Mouse (Mus musculus) midbrain, embryonic 12.5 days (tissue): ENCODE measurements around the gene Fgf14. TPM values are rescaled to one million over a fixed set of nuclear protein-coding genes. Genes with fewer than 3 reads are reported as not detected.
"Not testable (repeated sequence)": the region's sequence is repeated elsewhere in the genome, so short reads cannot be mapped to it uniquely, and the experiment has no call there.

Experiments used
- ATAC-seq: fragments of 200-750 bp; cut with Nextera tagmentation; 2 replicates; pipeline ENCODE4 v1.8.0; 2017; ENCODE audit warnings: low read depth, moderate TSS enrichment, moderate library complexity; ENCODE audit not compliant: low FRiP score
- H3K27ac ChIP-seq: fragments of 300-500 bp; sonication (generic); replicated peaks from 2 replicates; pipeline ENCODE4 v1.5.1; 2016; ENCODE audit warnings: mild to moderate bottlenecking
- H3K27me3 ChIP-seq: fragments of 300-500 bp; sonication (generic); 2 replicates; pipeline ENCODE4 v1.6.1; 2016; ENCODE audit warnings: mild to moderate bottlenecking
- H3K36me3 ChIP-seq: fragments of 300-500 bp; sonication (generic); 2 replicates; pipeline ENCODE4 v1.6.1; 2016
- H3K4me1 ChIP-seq: fragments of 300-500 bp; sonication (generic); 2 replicates; pipeline ENCODE4 v1.6.1; 2016
- H3K4me2 ChIP-seq: fragments of 300-500 bp; sonication (generic); replicated peaks from 2 replicates; pipeline ENCODE4 v1.6.1; 2016; ENCODE audit warnings: mild to moderate bottlenecking, moderate library complexity
- H3K4me3 ChIP-seq: fragments of 300-500 bp; sonication (generic); 2 replicates; pipeline ENCODE4 v1.5.1; 2016; ENCODE audit warnings: mild to moderate bottlenecking
- H3K9ac ChIP-seq: fragments of 300-500 bp; sonication (generic); replicated peaks from 2 replicates; pipeline ENCODE4 v1.6.1; 2016; ENCODE audit warnings: mild to moderate bottlenecking, moderate library complexity
- H3K9me3 ChIP-seq: fragments of 300-500 bp; sonication (generic); 2 replicates; pipeline ENCODE4 v1.6.1; 2016; ENCODE audit warnings: mild to moderate bottlenecking
- WGBS: fragments of 180-500 bp; shearing (Covaris S2); methylation state at CpG from one replicate; pipeline ENCODE4 v1.1.7; 2016; 5-methylcytosine and 5-hydroxymethylcytosine counted together
- polyA plus RNA-seq: library from polyadenylated mRNA; unstranded; fragments of >200 nt; fragmentation: Nextera tagmentation; extraction: Ambion mirVana; gene quantifications from 2 replicates; pipeline ENCODE4 v1.2.1, GENCODE M21; 2016

Fgf14 gene
- polyA plus RNA-seq, 1 experiment from 2014 or later, result 11.3 TPM

DNA sequence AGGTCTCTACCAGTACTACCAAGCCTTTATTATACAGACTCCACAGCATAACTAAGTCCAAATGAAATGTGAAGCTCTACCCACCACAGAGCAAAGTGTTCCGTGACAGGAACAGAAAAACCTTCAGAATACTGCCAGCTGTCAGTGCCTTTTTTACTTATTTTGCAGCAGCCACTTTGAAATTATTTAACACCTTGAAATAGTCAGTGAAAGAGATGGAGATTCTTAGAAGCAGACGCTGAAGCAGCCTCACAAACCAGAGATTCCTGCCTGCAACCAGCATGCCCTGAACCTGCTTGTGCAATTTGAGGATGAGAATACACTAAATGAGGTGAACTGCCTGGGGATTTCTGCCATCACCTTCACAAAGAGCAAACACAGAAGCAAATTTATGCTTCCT is 206.0 kb downstream of the Fgf14 start:
- Histone ChIP-seq H3K9me3 (no peaks in the 10 kb centered on the region), H3K36me3 (no peaks in the 10 kb centered on the region), H3K9ac (no peak overlapping the region), H3K4me1 (no peaks in the 10 kb centered on the region), H3K4me3 (no peak overlapping the region), H3K4me2 (no peak overlapping the region), H3K27me3 (no peaks in the 10 kb centered on the region), H3K27ac (no peak overlapping the region)
- ATAC-seq, result no peak
- WGBS, result 83% methylated on average over 2 of the region's 2 CpGs

- H3K4me3 ChIP-seq, result no peak overlapping the region
- 93% methylated on average over 1 of the region's 1 CpGs for WGBS
- no peaks in the 10 kb centered on the region for H3K36me3 ChIP-seq
- no peak overlapping the region for H3K4me2 ChIP-seq
- no peak overlapping the region for H3K9ac ChIP-seq
- no peak overlapping the region for H3K27ac ChIP-seq
- no peaks in the 10 kb centered on the region for H3K9me3 ChIP-seq
- no peaks in the 10 kb centered on the region for H3K4me1 ChIP-seq
- no peaks in the 10 kb centered on the region for H3K27me3 ChIP-seq
- ATAC-seq, result no peak
Measured at GRCm38 (mm10) chr14:124455120-124455519, 221.8 kb downstream of the Fgf14 start.

DNA sequence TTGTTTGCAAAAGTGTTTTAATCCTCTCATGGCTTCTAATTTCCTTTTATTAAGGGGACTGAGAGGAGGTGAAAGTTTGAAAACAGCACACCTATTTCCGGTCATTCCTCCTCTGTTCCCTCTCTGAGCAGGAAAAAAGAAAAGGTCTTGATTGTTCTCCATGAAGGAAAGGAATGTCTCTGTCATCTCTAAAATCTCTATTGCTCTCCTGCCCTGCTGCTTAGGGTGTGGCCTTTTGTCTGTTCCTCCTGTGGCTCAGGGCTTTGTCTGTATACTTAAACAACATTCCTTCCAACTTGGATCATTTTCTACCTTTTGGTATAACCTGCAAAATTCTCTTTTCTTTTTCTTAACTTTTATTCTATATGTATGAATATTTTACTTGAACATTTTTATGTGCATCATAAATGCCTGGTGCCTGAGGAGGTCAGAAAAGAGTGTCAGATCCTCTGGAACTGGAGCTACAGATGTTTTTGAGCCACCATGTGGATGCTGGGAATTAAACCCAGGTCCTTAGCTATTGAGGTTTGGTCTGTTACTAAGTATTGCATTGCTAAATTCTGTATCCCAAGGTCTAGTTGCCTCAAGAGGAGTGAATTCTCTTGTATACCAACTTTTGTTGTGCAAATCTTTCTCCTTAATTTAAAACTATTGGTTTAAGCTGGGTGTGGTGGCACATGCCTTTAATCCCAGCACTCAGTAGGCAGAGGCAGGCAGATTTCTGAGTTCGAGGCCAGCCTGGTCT is 230.7 kb downstream of the Fgf14 start:
- Histone ChIP-seq H3K4me1 (no peaks in the 10 kb centered on the region), H3K27me3 (no peaks in the 10 kb centered on the region), H3K36me3 (no peaks in the 10 kb centered on the region), H3K4me3 (no peak overlapping the region), H3K27ac (no peak overlapping the region), H3K9me3 (no peaks in the 10 kb centered on the region), H3K4me2 (no peak overlapping the region), H3K9ac (no peak overlapping the region)
- no peak for ATAC-seq
- WGBS, result 74% methylated on average over 2 of the region's 2 CpGs

DNA sequence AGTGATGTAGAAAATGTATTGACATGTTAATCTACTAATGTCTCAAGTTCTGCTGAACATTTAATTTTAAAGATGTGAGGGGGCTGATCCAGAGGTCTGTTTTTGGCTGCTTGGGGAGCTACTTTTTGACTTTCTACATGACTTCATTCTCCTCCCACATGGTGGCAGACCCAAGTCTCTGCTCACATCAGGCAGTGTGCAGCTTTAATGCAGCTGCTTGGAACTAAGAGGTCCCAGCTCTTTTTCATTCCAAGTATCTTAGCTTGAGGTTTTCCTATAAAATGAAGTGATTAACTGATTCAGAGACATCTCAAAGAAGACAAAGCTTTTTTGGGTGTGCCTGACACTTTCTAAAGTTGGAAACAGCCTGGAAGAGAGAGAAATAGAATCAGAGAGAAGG is 232.1 kb downstream of the Fgf14 start:
- ATAC-seq, result no peak

DNA sequence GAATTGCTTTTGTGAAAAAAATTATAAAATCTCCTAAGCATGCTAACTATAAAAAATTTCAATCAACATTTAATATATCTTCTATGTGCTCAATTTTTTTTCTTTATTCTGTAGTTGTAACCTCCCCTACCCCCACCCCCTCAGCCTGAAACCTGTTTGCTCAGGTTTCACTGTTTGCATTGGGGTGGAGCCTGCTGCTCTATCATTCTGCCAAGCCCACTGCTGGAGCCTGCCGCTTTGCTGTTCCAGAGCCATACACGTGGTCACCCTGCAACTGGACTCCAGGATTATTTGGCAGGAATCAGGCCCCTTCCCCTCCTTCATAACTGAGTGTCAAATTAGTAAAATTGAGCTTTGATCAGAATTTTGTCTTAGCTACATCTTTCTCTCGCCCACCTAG is 237.6 kb downstream of the Fgf14 start:
- H3K9ac ChIP-seq, H3K36me3 ChIP-seq, H3K4me1 ChIP-seq, H3K4me3 ChIP-seq, H3K27me3 ChIP-seq, ATAC-seq, H3K27ac ChIP-seq, H3K9me3 ChIP-seq, H3K4me2 ChIP-seq: not testable (repeated sequence)
- 43% methylated on average over 3 of the region's 3 CpGs for WGBS

More for the DNA sequence above, 232.1 kb downstream of the Fgf14 start:
- no peaks in the 10 kb centered on the region for H3K4me1 ChIP-seq
- H3K36me3 ChIP-seq, result no peaks in the 10 kb centered on the region
- no peak overlapping the region for H3K4me2 ChIP-seq
- H3K9me3 ChIP-seq, result no peaks in the 10 kb centered on the region
- no peak overlapping the region for H3K9ac ChIP-seq
- no peak overlapping the region for H3K4me3 ChIP-seq
- no peaks in the 10 kb centered on the region for H3K27me3 ChIP-seq
- H3K27ac ChIP-seq, result no peak overlapping the region

GRCm38 (mm10) chr14:124411890-124412289 is 265.0 kb downstream of the Fgf14 start:
- 0 out of 2 replicates have a peak, but pooled peaks have one; percentile 49 for ATAC-seq
- Histone ChIP-seq H3K4me3 (no peak overlapping the region), H3K4me2 (no peak overlapping the region), H3K27ac (no peak overlapping the region), H3K27me3 (no peaks in the 10 kb centered on the region), H3K36me3 (no peaks in the 10 kb centered on the region), H3K9me3 (no peaks in the 10 kb centered on the region), H3K9ac (no peak overlapping the region), H3K4me1 (no peaks in the 10 kb centered on the region)
- 79% methylated on average over 2 of the region's 2 CpGs for WGBS

GRCm38 (mm10) chr14:124410945-124411344 is 266.0 kb downstream of the Fgf14 start:
- ATAC-seq, result peak; percentile 14; the same call in 1 of the 2 replicates
- 4% methylated on average over 1 of the region's 1 CpGs for WGBS

GRCm38 (mm10) chr14:124328391-124328790 is 348.5 kb downstream of the Fgf14 start:
- no peaks in the 10 kb centered on the region for H3K9me3 ChIP-seq
- no peak overlapping the region for H3K9ac ChIP-seq
- H3K4me3 ChIP-seq, result no peak overlapping the region
- no peak overlapping the region for H3K27ac ChIP-seq
- H3K27me3 ChIP-seq, result no peaks in the 10 kb centered on the region
- no peaks in the 10 kb centered on the region for H3K4me1 ChIP-seq
- ATAC-seq, result no peak
- H3K36me3 ChIP-seq, result no peaks in the 10 kb centered on the region
- no peak overlapping the region for H3K4me2 ChIP-seq

More at GRCm38 (mm10) chr14:124410945-124411344, 266.0 kb downstream of the Fgf14 start:
- Histone ChIP-seq H3K27me3 (no peaks in the 10 kb centered on the region), H3K9ac (no peak overlapping the region), H3K27ac (no peak overlapping the region), H3K4me2 (no peak overlapping the region), H3K4me3 (no peak overlapping the region), H3K36me3 (no peaks in the 10 kb centered on the region), H3K4me1 (no peaks in the 10 kb centered on the region), H3K9me3 (no peaks in the 10 kb centered on the region)

DNA sequence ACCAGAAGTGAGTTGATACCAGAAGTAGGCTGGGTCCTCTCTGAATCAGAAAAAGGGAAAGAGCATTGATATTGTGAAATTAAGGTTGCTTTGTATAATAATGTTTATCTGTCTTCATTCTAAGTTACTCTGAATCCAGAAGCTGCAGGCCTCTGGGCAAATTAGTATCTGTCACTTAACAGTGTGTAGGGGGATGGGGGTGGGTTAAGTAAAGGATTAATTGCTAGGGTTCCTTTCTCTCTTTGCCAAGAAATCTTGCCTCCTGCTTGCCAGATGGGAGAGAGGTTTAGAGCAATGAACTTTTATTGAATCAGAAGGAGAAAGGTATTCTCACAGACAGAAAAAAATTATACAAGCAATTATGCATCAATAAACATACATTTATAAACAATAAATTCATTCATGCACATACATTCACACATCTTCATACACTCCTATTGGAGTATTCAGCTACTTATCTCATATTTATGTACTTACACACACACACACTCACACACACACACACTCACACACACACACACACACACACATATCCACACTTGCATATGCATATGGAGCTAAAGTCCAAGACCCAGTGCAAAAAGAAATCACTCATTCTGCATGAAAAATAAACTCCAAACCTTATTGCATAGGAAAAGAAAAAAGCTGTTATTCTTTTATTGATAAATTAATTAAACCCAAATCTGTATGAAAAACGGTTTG is 357.8 kb downstream of the Fgf14 start:
- no peak overlapping the region for H3K4me2 ChIP-seq
- no peaks in the 10 kb centered on the region for H3K27me3 ChIP-seq
- no peak overlapping the region for H3K4me3 ChIP-seq
- no peaks in the 10 kb centered on the region for H3K9me3 ChIP-seq
- H3K27ac ChIP-seq, result no peak overlapping the region
- ATAC-seq, result peak; percentile 62; the same call in 1 of the 2 replicates
- H3K4me1 ChIP-seq, result no peaks in the 10 kb centered on the region
- H3K36me3 ChIP-seq, result no peaks in the 10 kb centered on the region
- H3K9ac ChIP-seq, result no peak overlapping the region
- WGBS, result 60% methylated on average over 1 of the region's 1 CpGs

DNA sequence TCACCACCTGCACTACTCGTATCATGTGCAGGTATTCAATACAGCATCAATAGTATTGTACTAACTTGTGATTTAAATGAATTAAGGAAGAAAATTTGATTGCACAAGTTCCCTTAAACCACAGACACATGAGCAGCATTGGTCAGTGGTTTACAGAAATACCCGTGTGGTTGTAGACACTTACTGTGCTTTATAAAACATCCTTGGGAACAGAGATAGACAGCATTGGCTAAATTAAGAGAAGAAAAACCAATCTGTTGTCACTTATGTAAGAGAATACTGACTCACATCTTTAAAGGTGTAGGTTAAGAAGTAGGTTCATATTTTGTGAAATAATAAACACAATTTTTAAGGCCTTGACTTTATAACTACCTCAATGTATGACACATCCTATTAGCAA is 361.4 kb downstream of the Fgf14 start:
- no peak for ATAC-seq
- Histone ChIP-seq H3K9ac (no peak overlapping the region), H3K4me1 (no peaks in the 10 kb centered on the region), H3K36me3 (no peaks in the 10 kb centered on the region), H3K9me3 (no peaks in the 10 kb centered on the region), H3K27me3 (no peaks in the 10 kb centered on the region), H3K27ac (no peak overlapping the region), H3K4me2 (no peak overlapping the region), H3K4me3 (no peak overlapping the region)
- WGBS, result 89% methylated on average over 2 of the region's 2 CpGs

DNA sequence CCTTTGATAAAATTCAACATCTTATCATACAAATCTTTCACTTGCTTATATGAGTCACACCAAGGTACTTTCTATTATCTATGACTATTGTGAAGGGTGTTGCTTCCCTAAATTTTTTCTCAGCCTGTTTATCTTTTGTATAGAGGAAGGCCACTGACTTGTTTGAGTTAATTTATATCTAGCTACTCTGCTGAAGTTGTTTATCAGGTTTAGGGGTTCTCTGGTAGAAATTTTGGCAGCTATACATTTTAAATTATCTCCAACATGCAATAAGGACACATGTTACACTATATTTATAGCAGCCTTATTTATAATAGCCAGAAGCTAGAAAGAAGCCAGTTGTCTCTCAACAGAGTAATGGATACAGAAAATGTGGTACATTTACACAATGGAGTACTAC is 389.9 kb downstream of the Fgf14 start:
- no peak for ATAC-seq
- Histone ChIP-seq H3K9ac (no peak overlapping the region), H3K4me1 (no peaks in the 10 kb centered on the region), H3K27ac (no peak overlapping the region), H3K4me2 (no peak overlapping the region), H3K27me3 (no peaks in the 10 kb centered on the region), H3K4me3 (no peak overlapping the region), H3K36me3 (no peaks in the 10 kb centered on the region), H3K9me3 (no peaks in the 10 kb centered on the region)

- Histone ChIP-seq H3K9me3 (no peaks in the 10 kb centered on the region), H3K27me3 (no peaks in the 10 kb centered on the region), H3K9ac (no peak overlapping the region), H3K27ac (no peak overlapping the region), H3K4me3 (no peak overlapping the region), H3K4me2 (no peak overlapping the region), H3K4me1 (no peaks in the 10 kb centered on the region), H3K36me3 (no peaks in the 10 kb centered on the region)
- no peak for ATAC-seq
Measured at GRCm38 (mm10) chr14:124278384-124278944, 398.5 kb downstream of the Fgf14 start.
